Mouse (Mus musculus): Measurements from ENCODE around the gene Pdpn. TPM values are rescaled to one million over a fixed set of nuclear protein-coding genes. Genes with fewer than 3 reads are reported as not detected.
A peak's percentile ranks its signal among the peaks of the same experiment; 100 is the strongest.

Pdpn gene
- polyA plus RNA-seq, 1 experiment from 2014 or later, result 31.1 TPM

GRCm38 (mm10) chr4:143324176-143324924 lies 25.0 kb upstream of the Pdpn start:
- WGBS, result 26% methylated on average over 8 of the region's 11 CpGs
- ATAC-seq (ENCODE audit: insufficient number of reproducible peaks, insufficient read depth, low FRiP score, low TSS enrichment, low read depth), result no peak

GRCm38 (mm10) chr4:143313299-143313698 lies 13.9 kb upstream of the Pdpn start:
- no peak for ATAC-seq (ENCODE audit: insufficient number of reproducible peaks, insufficient read depth, low FRiP score, low TSS enrichment, low read depth)

More at GRCm38 (mm10) chr4:143324176-143324924, 25.0 kb upstream of the Pdpn start:
- Histone ChIP-seq H3K4me1 (no peaks in the 10 kb centered on the region; the same call in 1 of the 2 replicates), H3K9ac (no peak overlapping the region), H3K36me3 (no peaks in the 10 kb centered on the region), H3K27ac (no peak overlapping the region; the same call in 1 of the 2 replicates), H3K27me3 (no peaks in the 10 kb centered on the region), H3K4me3 (no peak overlapping the region), H3K9me3 (0 out of 2 replicates have a peak, but pooled peaks cover 3% of the 10 kb centered on the region), H3K4me2 (peak overlapping the region; percentile 59)

GRCm38 (mm10) chr4:143311341-143311740 lies 12.0 kb upstream of the Pdpn start:
- H3K4me1 ChIP-seq, result no peaks in the 10 kb centered on the region
- H3K4me2 ChIP-seq, result no peak overlapping the region
- no peak overlapping the region for H3K4me3 ChIP-seq
- 42% methylated on average over 2 of the region's 2 CpGs for WGBS
- H3K9ac ChIP-seq, result no peak overlapping the region
- no peaks in the 10 kb centered on the region for H3K36me3 ChIP-seq
- no peaks in the 10 kb centered on the region for H3K27me3 ChIP-seq
- no peaks in the 10 kb centered on the region for H3K9me3 ChIP-seq
- no peak for ATAC-seq (ENCODE audit: insufficient number of reproducible peaks, insufficient read depth, low FRiP score, low TSS enrichment, low read depth)
- no peak overlapping the region for H3K27ac ChIP-seq

More at GRCm38 (mm10) chr4:143313299-143313698, 13.9 kb upstream of the Pdpn start:
- Histone ChIP-seq H3K4me1 (no peaks in the 10 kb centered on the region), H3K27me3 (no peaks in the 10 kb centered on the region), H3K4me3 (no peak overlapping the region), H3K9me3 (no peaks in the 10 kb centered on the region), H3K36me3 (no peaks in the 10 kb centered on the region), H3K9ac (no peak overlapping the region), H3K27ac (no peak overlapping the region), H3K4me2 (no peak overlapping the region)
- 60% methylated on average over 6 of the region's 6 CpGs for WGBS

GRCm38 (mm10) chr4:143305987-143306772 lies 6.8 kb upstream of the Pdpn start:
- Histone ChIP-seq H3K36me3 (no peaks in the 10 kb centered on the region), H3K4me1 (no peaks in the 10 kb centered on the region), H3K9me3 (no peaks in the 10 kb centered on the region), H3K27ac (no peak overlapping the region), H3K4me3 (no peak overlapping the region), H3K4me2 (no peak overlapping the region), H3K27me3 (no peaks in the 10 kb centered on the region), H3K9ac (no peak overlapping the region)
- WGBS, result 77% methylated on average over 5 of the region's 5 CpGs
- no peak for ATAC-seq (ENCODE audit: insufficient number of reproducible peaks, insufficient read depth, low FRiP score, low TSS enrichment, low read depth)

GRCm38 (mm10) chr4:143305031-143305430 lies 5.7 kb upstream of the Pdpn start:
- 91% methylated on average over 4 of the region's 4 CpGs for WGBS
- no peaks in the 10 kb centered on the region for H3K36me3 ChIP-seq
- no peak for ATAC-seq (ENCODE audit: insufficient number of reproducible peaks, insufficient read depth, low FRiP score, low TSS enrichment, low read depth)
- no peak overlapping the region for H3K27ac ChIP-seq
- peaks cover 6% of the 10 kb centered on the region for H3K4me1 ChIP-seq
- no peaks in the 10 kb centered on the region for H3K9me3 ChIP-seq
- H3K9ac ChIP-seq, result no peak overlapping the region
- H3K4me2 ChIP-seq, result no peak overlapping the region
- peaks cover under 1% of the 10 kb centered on the region; the same call in 1 of the 2 replicates for H3K27me3 ChIP-seq
- no peak overlapping the region for H3K4me3 ChIP-seq

GRCm38 (mm10) chr4:143302279-143302890 lies 3.0 kb upstream of the Pdpn start:
- ATAC-seq (ENCODE audit: insufficient number of reproducible peaks, insufficient read depth, low FRiP score, low TSS enrichment, low read depth), result no peak
- no peak overlapping the region for H3K4me3 ChIP-seq
- H3K9ac ChIP-seq, result no peak overlapping the region
- no peaks in the 10 kb centered on the region for H3K9me3 ChIP-seq
- H3K27me3 ChIP-seq, result peaks cover 6% of the 10 kb centered on the region; the same call in 1 of the 2 replicates
- H3K4me1 ChIP-seq, result peaks cover 28% of the 10 kb centered on the region
- WGBS, result 42% methylated on average over 11 of the region's 11 CpGs
- no peak overlapping the region for H3K4me2 ChIP-seq
- no peaks in the 10 kb centered on the region for H3K36me3 ChIP-seq
- no peak overlapping the region for H3K27ac ChIP-seq

- Histone ChIP-seq H3K36me3 (no peaks in the 10 kb centered on the region), H3K27me3 (peaks cover 6% of the 10 kb centered on the region; the same call in 1 of the 2 replicates), H3K4me1 (peaks cover 33% of the 10 kb centered on the region), H3K4me3 (no peak overlapping the region), H3K27ac (no peak overlapping the region), H3K9me3 (no peaks in the 10 kb centered on the region), H3K9ac (no peak overlapping the region), H3K4me2 (no peak overlapping the region)
- no peak for ATAC-seq (ENCODE audit: insufficient number of reproducible peaks, insufficient read depth, low FRiP score, low TSS enrichment, low read depth)
- 54% methylated on average over 4 of the region's 4 CpGs for whole genome bisulfite sequencing
Observed at GRCm38 (mm10) chr4:143301875-143302274, 2.5 kb upstream of the Pdpn start.

- Histone ChIP-seq H3K27me3 (peaks cover 6% of the 10 kb centered on the region; the same call in 1 of the 2 replicates), H3K4me3 (no peak overlapping the region), H3K4me2 (no peak overlapping the region), H3K9ac (no peak overlapping the region), H3K9me3 (no peaks in the 10 kb centered on the region), H3K4me1 (peaks cover 41% of the 10 kb centered on the region), H3K36me3 (no peaks in the 10 kb centered on the region), H3K27ac (no peak overlapping the region)
- no peak for ATAC-seq (ENCODE audit: insufficient number of reproducible peaks, insufficient read depth, low FRiP score, low TSS enrichment, low read depth)
- 57% methylated on average over 5 of the region's 5 CpGs for WGBS
Observed at GRCm38 (mm10) chr4:143301042-143301441, 1.7 kb upstream of the Pdpn start.

- H3K4me2 ChIP-seq, result peak overlapping the region; percentile 73
- H3K9ac ChIP-seq, result peak overlapping the region; percentile 67
- no peak for ATAC-seq (ENCODE audit: insufficient number of reproducible peaks, insufficient read depth, low FRiP score, low TSS enrichment, low read depth)
- peak overlapping the region; percentile 49 for H3K4me3 ChIP-seq
- H3K36me3 ChIP-seq, result no peaks in the 10 kb centered on the region
- no peak overlapping the region; the same call in 1 of the 2 replicates for H3K27ac ChIP-seq
- H3K4me1 ChIP-seq, result peaks cover 49% of the 10 kb centered on the region
- H3K9me3 ChIP-seq, result no peaks in the 10 kb centered on the region
- 8% methylated on average over 12 of the region's 12 CpGs for WGBS
- H3K27me3 ChIP-seq, result peaks cover 6% of the 10 kb centered on the region; the same call in 1 of the 2 replicates
Observed at GRCm38 (mm10) chr4:143300113-143300688, 837 bp upstream of the Pdpn start.

GRCm38 (mm10) chr4:143298431-143299315 lies 691 bp downstream of the Pdpn start:
- peak overlapping the region; percentile 67 for H3K9ac ChIP-seq
- peak overlapping the region; percentile 80 for H3K27ac ChIP-seq
- peak overlapping the region; percentile 73 for H3K4me2 ChIP-seq
- H3K27me3 ChIP-seq, result peaks cover 6% of the 10 kb centered on the region; the same call in 1 of the 2 replicates
- peaks cover 59% of the 10 kb centered on the region for H3K4me1 ChIP-seq
- 5% methylated on average over 24 of the region's 24 CpGs for WGBS
- H3K9me3 ChIP-seq, result no peaks in the 10 kb centered on the region
- peak overlapping the region; percentile 49 for H3K4me3 ChIP-seq
- 0 out of 2 replicates have a peak, but pooled peaks cover under 1% of the 10 kb centered on the region for H3K36me3 ChIP-seq
- ATAC-seq (ENCODE audit: insufficient number of reproducible peaks, insufficient read depth, low FRiP score, low TSS enrichment, low read depth), result peak; percentile 39

Data from embryonic facial prominence, embryonic 13.5 days (tissue).